Mouse (Mus musculus) kidney, adult 2 months (tissue): ENCODE data around the gene Tmem54.

Source experiments
- CTCF ChIP-seq: fragments of 200-500 bp; conservative IDR thresholded peaks from 2 replicates; pipeline ENCODE4 v1.5.1; 2011; ENCODE audit warnings: low read depth, mild to moderate bottlenecking, control low read depth, low read length, moderate library complexity, mixed read lengths; ENCODE audit not compliant: insufficient read depth, insufficient read length
- POLR2A ChIP-seq: fragments of 200-500 bp; IDR thresholded peaks from one replicate; pipeline ENCODE4 v1.6.1; 2011; ENCODE audit warnings: low read depth, low read length, control low read depth

DNA sequence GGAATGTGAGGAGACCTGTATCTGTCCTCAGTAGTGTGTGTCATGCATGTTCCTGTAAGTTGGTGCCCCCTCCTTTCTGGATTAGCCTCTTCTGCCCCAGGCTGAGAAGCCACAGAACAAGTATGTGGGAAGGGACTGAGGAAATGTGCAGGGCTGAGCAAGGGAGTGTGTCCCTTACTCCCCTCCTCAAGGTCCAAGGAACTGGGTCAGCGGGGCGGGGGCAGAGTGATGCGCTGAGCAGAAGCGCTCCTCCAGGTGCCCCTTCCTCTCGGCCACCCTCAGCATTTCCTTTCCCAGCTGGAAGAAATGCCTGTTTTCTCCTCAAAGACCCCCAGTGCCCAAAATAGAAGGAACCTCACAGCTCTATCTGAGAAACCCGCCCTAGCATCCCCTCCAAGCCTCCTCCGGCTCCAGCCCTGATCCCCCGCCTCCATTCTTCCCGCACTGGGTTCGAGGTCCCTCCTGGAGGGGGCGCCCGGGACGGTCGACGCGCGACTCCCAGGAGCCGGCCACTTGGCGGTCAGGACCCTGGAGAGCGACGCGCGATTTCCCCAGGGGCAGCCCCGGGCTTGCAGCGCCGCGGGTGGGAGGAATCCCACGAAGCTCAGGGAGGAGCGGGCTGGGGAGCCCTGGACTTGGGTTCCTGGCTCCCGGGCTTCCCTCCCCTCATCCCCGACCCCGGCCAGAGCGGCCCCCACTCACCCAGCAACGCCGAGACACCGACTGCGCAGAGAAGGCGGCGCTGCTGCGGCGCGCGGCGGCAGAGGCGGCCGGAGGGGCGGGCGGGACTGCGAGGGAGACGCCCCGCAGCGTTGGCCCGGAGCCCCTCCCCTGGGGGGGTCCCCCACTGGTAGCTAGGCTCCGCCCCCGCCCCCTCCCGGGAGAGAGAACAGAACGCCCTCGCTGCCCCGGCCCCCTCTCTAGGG is 15.4 kb downstream of the Tmem54 start:
- TF ChIP-seq CTCF = no peak
- TF ChIP-seq POLR2A = no peak
